Mouse (Mus musculus) adrenal gland, postnatal 4 days (tissue): Measurements from ENCODE around the gene Slc4a10. TPM values are rescaled to one million over a fixed set of nuclear protein-coding genes. Genes with fewer than 3 reads are reported as not detected.

Experiments
- DNase-seq, 2 experiments: peaks; one replicate each; pipeline ENCODE4 v3.0.0; 2021 to 2022; ENCODE audit warnings: low spot score in 2 of 2, mixed read lengths in 2 of 2
- total RNA-seq, 2 experiments: library from RNA; stranded (reverse); gene quantifications; 2 replicates each; pipeline ENCODE4 v1.2.3; 2021

Gene Slc4a10
- total RNA-seq, 2 experiments from 2014 or later, result 1.9 to 2.5 TPM

GRCm38 (mm10) chr2:62347762-62348161 is 301.5 kb downstream of the Slc4a10 start:
- no peak for DNase-seq

GRCm38 (mm10) chr2:62352035-62352434 is 305.8 kb downstream of the Slc4a10 start:
- DNase-seq, result no peak

- no peak for DNase-seq
Observed at GRCm38 (mm10) chr2:62355766-62356165, 309.5 kb downstream of the Slc4a10 start.

- no peak for DNase-seq
Observed at GRCm38 (mm10) chr2:62356606-62357005, 310.3 kb downstream of the Slc4a10 start.

- DNase-seq, result no peak
Observed at GRCm38 (mm10) chr2:62357259-62357658, 311.0 kb downstream of the Slc4a10 start.

- no peak for DNase-seq
Observed at GRCm38 (mm10) chr2:62360872-62361271, 314.6 kb downstream of the Slc4a10 start.

GRCm38 (mm10) chr2:62361514-62361913 is 315.3 kb downstream of the Slc4a10 start:
- DNase-seq, result no peak

GRCm38 (mm10) chr2:62362211-62362610 is 315.9 kb downstream of the Slc4a10 start:
- no peak for DNase-seq

GRCm38 (mm10) chr2:62363606-62364005 is 317.3 kb downstream of the Slc4a10 start:
- no peak for DNase-seq

- DNase-seq, result no peak
Observed at GRCm38 (mm10) chr2:62368349-62369053, 322.2 kb downstream of the Slc4a10 start.

GRCm38 (mm10) chr2:62370048-62370447 is 323.8 kb downstream of the Slc4a10 start:
- DNase-seq, result no peak

GRCm38 (mm10) chr2:62373692-62374091 is 327.4 kb downstream of the Slc4a10 start:
- no peak for DNase-seq

Other genes starting within 250 kb of the Slc4a10 start
- gene Tbr1, start 243.5 kb upstream of the Slc4a10 start, total RNA-seq, result under 1 TPM; 0.31 to 0.48 TPM